Mouse (Mus musculus) CH12.LX (cell line): ENCODE data around the gene Myh6.

Experiments used
- CTCF ChIP-seq, 2 experiments: IDR thresholded peaks in 1 of 2; conservative IDR thresholded peaks in 1 of 2; 2 replicates each; pipeline ENCODE4 v1.5.1; 2011 to 2012; ENCODE audit warnings: low read depth in 2 of 2, low read length in 2 of 2, improper control_type of control experiment in 1 of 2, inconsistent platforms in 1 of 2, mild to moderate bottlenecking in 1 of 2, moderate library complexity in 1 of 2
- ETS1 ChIP-seq: conservative IDR thresholded peaks from 2 replicates; pipeline ENCODE4 v1.6.1; 2012; ENCODE audit warnings: low read depth, mild to moderate bottlenecking, inconsistent platforms, low read length, improper control_type of control experiment, moderate library complexity
- GABPA ChIP-seq: IDR thresholded peaks from 2 replicates; pipeline ENCODE4 v1.6.1; 2012; ENCODE audit warnings: low read depth, low read length, improper control_type of control experiment, inconsistent platforms; ENCODE audit not compliant: insufficient replicate concordance

- TF ChIP-seq CTCF (conservative IDR thresholded peaks at IDR 0.05 in 1 of 2, IDR thresholded peaks at IDR 0.05 in 1 of 2; ENCODE audit: low read depth in 2 of 2, low read length in 2 of 2) (no peak), ETS1 (no peak), GABPA (no peak)
Measured at GRCm38 (mm10) chr14:54993636-54994035, 26.9 kb upstream of the Myh6 start.
